Mouse (Mus musculus) E14TG2a.4 (cell line): ENCODE data around the gene Msh6.

ENCODE experiments used
- CTCF ChIP-seq: conservative IDR thresholded peaks from 2 replicates; pipeline ENCODE4 v1.5.1; 2014; ENCODE audit warnings: low read length
- NANOG ChIP-seq: IDR thresholded peaks from 2 replicates; pipeline ENCODE4 v1.6.1; 2014; ENCODE audit warnings: borderline replicate concordance, low read length, mixed read lengths
- POU5F1 ChIP-seq: IDR thresholded peaks from 2 replicates; pipeline ENCODE4 v1.6.1; 2014; ENCODE audit warnings: low read length, borderline replicate concordance

- TF ChIP-seq CTCF, result no peak
- TF ChIP-seq POU5F1, result no peak
- TF ChIP-seq NANOG, result no peak
Measured at GRCm38 (mm10) chr17:88034418-88034817, 59.6 kb downstream of the Msh6 start.
